Mouse (Mus musculus) left cerebral cortex, postnatal 36 days (tissue): Measurements from ENCODE around the gene Pianp. TPM values are rescaled to one million over a fixed set of nuclear protein-coding genes. Genes with fewer than 3 reads are reported as not detected.
"Not testable (repeated sequence)": the region's sequence is repeated elsewhere in the genome, so short reads cannot be mapped to it uniquely, and the experiment has no call there.

Source experiments
- DNase-seq, 2 experiments: peaks; one replicate each; pipeline ENCODE4 v3.0.0; 2021 to 2022; ENCODE audit warnings: low spot score in 2 of 2, mixed read lengths in 1 of 2
- intact Hi-C: fragments of 180-260 bp; cut with DNase I; formaldehyde crosslinking; loops from one replicate; pipeline ENCODE4 v1.15.1; 2025
- total RNA-seq, 2 experiments: library from RNA; stranded (reverse); gene quantifications; 2 replicates each; pipeline ENCODE4 v1.2.3; 2021

Pianp gene
- total RNA-seq, 2 experiments from 2014 or later = 179 to 184 TPM

- DNase-seq = no peak
These were observed 7.2 kb downstream of the Pianp start for GRCm38 (mm10) chr6:125003706-125004105.

GRCm38 (mm10) chr6:125005086-125005485 is 8.6 kb downstream of the Pianp start:
- intact Hi-C loops = loop anchor here (5.0 to 10.0 kb wide), 2 partner anchors 80 to 88 kb away; no protein-coding TSS in a partner anchor
- no peak for DNase-seq

More at GRCm38 (mm10) chr6:125003706-125004105, 7.2 kb downstream of the Pianp start:
- intact Hi-C loops = loop anchor here (10.0 kb wide), 1 partner anchor 81 kb away; no protein-coding TSS in a partner anchor

- intact Hi-C loops = loop anchor here (5.0 to 10.0 kb wide), 2 partner anchors 77 to 91 kb away; no protein-coding TSS in a partner anchor
- no peak for DNase-seq
These were observed 11.6 kb downstream of the Pianp start for GRCm38 (mm10) chr6:125008060-125008459.

- intact Hi-C loops = loop anchor here (1.0 to 10.0 kb wide), 3 partner anchors 31 to 91 kb away; partner anchors contain the start of gene Ing4
- peak; percentile 98 for DNase-seq
These were observed 12.2 kb downstream of the Pianp start for GRCm38 (mm10) chr6:125008586-125009128.

GRCm38 (mm10) chr6:125009129-125009180 is 12.5 kb downstream of the Pianp start, which contains the start of gene Zfp384:
Gene Zfp384, plus strand, starts transcription at chr6:125009145.
- intact Hi-C loops = loop anchor here (1.0 to 10.0 kb wide), 3 partner anchors 30 to 92 kb away; partner anchors contain the start of gene Ing4
- no peak for DNase-seq

GRCm38 (mm10) chr6:125009181-125010073 is 12.9 kb downstream of the Pianp start:
- intact Hi-C loops = loop anchor here (1.0 to 10.0 kb wide), 3 partner anchors 30 to 92 kb away; partner anchors contain the start of gene Ing4
- peak; percentile 70 to 75 for DNase-seq

- intact Hi-C loops = no loop called here
- DNase-seq = no peak
These were observed 21.2 kb downstream of the Pianp start for GRCm38 (mm10) chr6:125017682-125018081.

GRCm38 (mm10) chr6:125030532-125030931 is 34.0 kb downstream of the Pianp start:
- intact Hi-C loops, DNase-seq: not testable (repeated sequence)

GRCm38 (mm10) chr6:125031604-125032003 is 35.1 kb downstream of the Pianp start:
- intact Hi-C loops = no loop called here
- DNase-seq = no peak

- intact Hi-C loops = loop anchor here (1.0 kb wide), 1 partner anchor 29 kb away; the partner anchor contains the start of gene Zfp384
- no peak for DNase-seq
These were observed 42.2 kb downstream of the Pianp start for GRCm38 (mm10) chr6:125038666-125039065.

- intact Hi-C loops = loop anchor here (1.0 kb wide), 1 partner anchor 30 kb away; the partner anchor contains the start of gene Zfp384
These were observed 42.6 kb downstream of the Pianp start for GRCm38 (mm10) chr6:125039131-125039530.

GRCm38 (mm10) chr6:125039533-125040153 is 43.1 kb downstream of the Pianp start, which contains the start of gene Ing4:
Gene Ing4, plus strand, starts transcription at chr6:125039760.
- intact Hi-C loops = loop anchor here (1.0 kb wide), 1 partner anchor 30 kb away; the partner anchor contains the start of gene Zfp384
- DNase-seq = peak; percentile 84 to 88

More at GRCm38 (mm10) chr6:125039131-125039530, 42.6 kb downstream of the Pianp start:
- no peak for DNase-seq

- no peak for DNase-seq
- intact Hi-C loops = no loop called here
These were observed 43.7 kb downstream of the Pianp start for GRCm38 (mm10) chr6:125040221-125040620.

GRCm38 (mm10) chr6:125041047-125041446 is 44.6 kb downstream of the Pianp start:
- intact Hi-C loops = no loop called here
- DNase-seq = no peak

- no peak for DNase-seq
- intact Hi-C loops = no loop called here
These were observed 45.6 kb downstream of the Pianp start for GRCm38 (mm10) chr6:125042081-125042480.

GRCm38 (mm10) chr6:125046691-125047090 is 50.2 kb downstream of the Pianp start:
- intact Hi-C loops = loop anchor here (2.0 kb wide), 1 partner anchor 38 kb away; no protein-coding TSS in a partner anchor
- peak; percentile 57 to 70 for DNase-seq

- no peak for DNase-seq
These were observed 53.2 kb downstream of the Pianp start, which contains the start of gene Acrbp for GRCm38 (mm10) chr6:125049678-125050077. Gene Acrbp, plus strand, starts transcription at chr6:125049689.

GRCm38 (mm10) chr6:125051237-125051636 is 54.7 kb downstream of the Pianp start:
- DNase-seq = no peak
- intact Hi-C loops = no loop called here

More at GRCm38 (mm10) chr6:125049678-125050077, 53.2 kb downstream of the Pianp start, which contains the start of gene Acrbp:
- intact Hi-C loops = no loop called here
